Mouse (Mus musculus) embryonic fibroblast, embryonic 13.5 days (primary cell): Measurements from ENCODE around the gene Fam192a. TPM values are rescaled to one million over a fixed set of nuclear protein-coding genes. Genes with fewer than 3 reads are reported as not detected.

Experiments used
- H3K27ac ChIP-seq: 2 replicates; pipeline ENCODE4 v1.5.1; 2012; ENCODE audit warnings: low read length, control low read depth, inconsistent platforms; ENCODE audit not compliant: insufficient read depth
- H3K4me1 ChIP-seq: 2 replicates; pipeline ENCODE4 v1.6.1; 2011; ENCODE audit warnings: low read length; ENCODE audit not compliant: control insufficient read depth, insufficient read depth
- H3K4me3 ChIP-seq: 2 replicates; pipeline ENCODE4 v1.5.1; 2011; ENCODE audit warnings: mild to moderate bottlenecking, control low read depth, low read length; ENCODE audit not compliant: insufficient read depth
- CTCF ChIP-seq: IDR thresholded peaks from 2 replicates; pipeline ENCODE4 v1.5.1; 2011; ENCODE audit warnings: mild to moderate bottlenecking, control low read depth, low read length, moderate library complexity, borderline replicate concordance; ENCODE audit not compliant: insufficient read depth
- POLR2A ChIP-seq: IDR thresholded peaks from 2 replicates; pipeline ENCODE4 v1.6.1; 2011; ENCODE audit warnings: low read depth, mild to moderate bottlenecking, control low read depth, low read length, moderate library complexity
- polyA plus RNA-seq: library from polyadenylated mRNA; stranded (reverse); fragments of >200 nt; gene quantifications from 2 replicates; pipeline ENCODE4 v1.2.4, GENCODE M21; 2011; ENCODE audit warnings: low read depth; ENCODE audit not compliant: missing spikeins, insufficient read length

Gene Fam192a
- polyA plus RNA-seq, 1 experiment = 54.9 TPM

DNA sequence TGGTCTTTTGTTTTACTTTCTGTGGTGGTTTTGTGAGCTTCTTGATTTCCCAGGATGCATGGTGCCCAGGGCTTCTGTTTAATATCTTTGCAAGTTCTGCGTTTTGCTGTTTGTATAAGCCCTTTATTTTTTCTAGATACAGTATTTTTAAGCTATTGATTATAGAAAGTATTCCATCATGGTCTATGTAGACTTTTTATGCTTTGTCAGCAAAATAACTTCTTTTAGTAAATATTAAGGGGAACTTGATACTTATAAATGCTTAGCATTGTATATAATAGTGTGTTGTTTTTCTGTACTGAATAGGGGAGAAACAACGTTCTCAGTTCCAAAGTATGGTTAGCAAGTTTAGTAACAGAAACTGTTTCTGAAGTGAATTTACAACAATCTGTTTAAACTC is 2.2 kb upstream of the Fam192a start:
- TF ChIP-seq CTCF (no peak), POLR2A (no peak)

DNA sequence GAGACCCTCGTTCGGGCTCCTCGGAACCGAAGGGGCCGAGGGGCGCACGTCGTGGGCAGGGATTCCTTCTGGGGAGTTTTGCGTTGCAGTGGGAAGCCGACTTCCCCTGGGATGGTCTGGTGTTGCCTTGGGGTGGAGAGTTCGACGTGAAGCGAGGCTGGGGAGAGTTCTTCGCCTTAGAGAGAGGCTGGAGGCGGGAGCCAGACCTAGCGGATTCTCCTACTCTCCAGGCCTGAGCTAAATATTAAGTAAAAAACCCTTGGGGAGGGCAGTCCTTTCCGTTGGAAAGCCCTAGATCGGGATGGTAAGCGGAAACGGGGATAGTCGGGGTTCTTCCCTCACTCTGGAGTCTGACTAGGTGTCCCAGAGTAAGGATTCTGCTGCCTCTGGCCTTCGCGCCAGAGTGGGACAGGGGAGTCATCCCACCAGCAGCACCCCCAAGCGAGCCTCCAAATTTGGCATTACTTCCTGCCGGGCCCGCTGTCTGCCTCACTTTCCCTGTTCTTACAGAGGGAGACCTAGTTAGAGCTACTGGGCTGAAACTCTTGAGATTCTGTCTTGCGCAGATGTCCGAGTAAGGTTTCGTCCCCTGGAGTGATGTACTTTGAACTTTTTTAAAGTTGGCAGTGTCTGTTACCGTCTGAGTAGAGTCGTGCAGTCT is 804 bp upstream of the Fam192a start:
- Histone ChIP-seq H3K4me3 (peak overlapping the region; percentile 78), H3K4me1 (no peaks in the 10 kb centered on the region), H3K27ac (no peak overlapping the region)
- TF ChIP-seq POLR2A = peak; percentile 60
- TF ChIP-seq CTCF = no peak

More for the DNA sequence above, 2.2 kb upstream of the Fam192a start:
- no peak overlapping the region for H3K27ac ChIP-seq
- no peak overlapping the region for H3K4me3 ChIP-seq
- H3K4me1 ChIP-seq = no peaks in the 10 kb centered on the region

DNA sequence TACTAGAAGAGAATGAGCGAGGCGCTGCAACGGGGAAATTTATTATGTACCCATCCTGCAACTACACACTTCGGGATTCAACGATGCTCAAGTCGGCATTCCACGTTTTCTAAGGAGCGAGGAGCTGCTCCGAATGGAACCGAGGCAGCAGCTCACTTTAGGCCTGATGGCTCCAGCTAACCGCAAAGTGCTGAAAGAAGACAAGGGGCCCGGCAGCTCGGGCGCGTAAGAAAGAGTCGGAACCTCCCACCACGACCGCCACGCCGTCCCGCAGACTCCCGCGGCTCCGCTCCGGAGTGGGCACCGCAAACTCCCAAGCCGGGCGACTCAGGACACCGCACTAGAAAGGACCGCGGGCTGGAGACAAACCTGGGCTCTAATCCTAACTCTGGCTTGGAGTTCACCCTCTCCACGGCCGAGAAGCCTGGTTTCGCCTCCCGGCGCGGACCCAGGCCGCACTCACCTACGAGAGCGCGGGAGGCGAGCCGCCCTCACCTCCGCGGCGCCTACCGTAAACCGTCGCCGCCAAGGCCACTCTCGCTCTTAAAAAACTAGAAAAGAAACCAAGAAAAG is 677 bp downstream of the Fam192a start:
- H3K27ac ChIP-seq = no peak overlapping the region; the same call in 1 of the 2 replicates
- peak overlapping the region; percentile 90 for H3K4me3 ChIP-seq
- TF ChIP-seq POLR2A (peak; percentile 41; the same call in 1 of the 2 replicates), CTCF (no peak)
- no peaks in the 10 kb centered on the region for H3K4me1 ChIP-seq

DNA sequence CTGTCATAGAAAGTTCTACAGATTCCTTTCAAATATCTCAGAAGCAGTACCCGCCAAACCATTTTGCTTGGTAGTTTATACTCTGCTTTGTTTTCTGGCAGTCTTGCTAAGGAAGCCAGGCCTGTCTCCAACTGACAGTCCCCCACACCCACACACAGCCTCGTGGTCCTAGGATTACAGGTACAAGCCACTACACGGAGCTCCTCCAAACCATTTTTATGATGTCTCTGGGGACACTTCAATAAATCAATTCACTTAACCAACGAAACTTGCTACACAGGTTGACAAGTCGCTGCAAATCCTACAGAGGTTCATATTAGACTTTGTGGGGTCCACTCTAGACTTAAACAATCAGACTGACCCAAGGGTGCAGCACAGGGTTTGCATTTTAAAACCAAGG is 1.3 kb downstream of the Fam192a start:
- Histone ChIP-seq H3K27ac (no peak overlapping the region), H3K4me1 (no peaks in the 10 kb centered on the region), H3K4me3 (peak overlapping the region; percentile 90)
- TF ChIP-seq POLR2A = no peak
- TF ChIP-seq CTCF = no peak

DNA sequence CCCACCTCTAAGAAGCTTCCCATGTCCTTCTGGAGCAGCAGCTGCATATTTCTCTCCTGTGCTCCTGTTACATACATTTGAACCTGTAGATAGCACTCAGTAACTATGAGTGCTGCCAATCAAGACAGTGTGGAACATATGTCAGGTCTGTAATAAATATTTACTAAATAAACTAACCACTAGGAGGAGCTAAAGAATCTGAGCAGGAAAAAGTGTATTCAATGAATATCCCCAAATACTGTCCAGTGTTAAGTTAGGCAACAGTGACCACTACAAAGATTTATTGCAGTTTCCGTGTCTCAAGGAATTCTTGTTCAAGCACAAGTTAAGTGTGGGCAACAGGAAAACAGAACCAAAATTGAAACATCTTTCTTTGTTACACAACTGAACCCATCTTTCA is 7.6 kb downstream of the Fam192a start:
- Histone ChIP-seq H3K4me1 (no peaks in the 10 kb centered on the region), H3K27ac (no peak overlapping the region), H3K4me3 (no peak overlapping the region)
- no peak for TF ChIP-seq CTCF

DNA sequence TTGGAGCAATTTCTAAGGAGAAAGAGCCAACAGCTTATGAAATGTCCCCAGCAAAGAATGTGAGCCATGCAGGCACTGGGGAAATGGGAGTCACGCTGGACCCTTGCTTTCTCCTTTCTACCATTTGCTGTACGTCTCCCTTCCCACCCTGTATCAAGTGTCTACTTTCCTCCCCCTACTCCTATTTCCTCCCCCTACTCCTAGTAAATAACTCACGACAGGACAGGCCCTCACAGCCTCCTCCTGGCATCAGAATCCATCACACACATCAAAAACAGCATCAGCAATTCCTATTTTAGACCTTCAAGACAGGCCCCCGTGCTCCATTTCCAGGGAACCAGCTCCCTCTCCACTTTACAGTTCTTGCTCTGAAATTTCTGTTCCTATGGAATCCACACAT is 10.1 kb downstream of the Fam192a start:
- H3K4me3 ChIP-seq = no peak overlapping the region
- no peak overlapping the region for H3K27ac ChIP-seq
- TF ChIP-seq CTCF (no peak), POLR2A (no peak)
- no peaks in the 10 kb centered on the region for H3K4me1 ChIP-seq

DNA sequence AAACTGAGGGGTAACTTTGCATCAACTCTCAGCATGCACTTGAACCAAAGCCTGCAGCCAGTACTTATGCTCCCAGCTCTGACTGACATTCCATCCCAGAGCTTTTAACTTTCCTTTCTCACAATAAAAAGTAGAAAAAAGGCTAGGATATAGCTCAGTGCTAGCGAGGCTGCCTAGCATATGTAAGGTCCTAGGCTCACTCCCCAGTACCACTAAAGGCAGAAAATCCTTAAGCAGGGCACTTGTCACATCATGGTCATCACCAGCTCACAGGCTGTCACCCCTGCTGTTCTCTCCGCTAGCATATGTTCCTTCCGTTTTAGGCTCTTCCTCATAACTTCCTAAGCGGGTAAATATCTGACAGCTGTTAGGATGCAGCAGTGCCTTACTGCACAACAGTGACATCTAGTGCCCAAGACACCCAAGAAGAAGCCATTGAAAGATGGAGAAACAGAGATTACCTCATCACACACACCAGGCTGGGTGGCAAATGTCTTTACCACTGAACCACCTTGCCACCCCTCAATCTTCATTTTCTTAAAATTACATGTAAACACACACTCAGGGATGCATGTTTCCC is 17.5 kb downstream of the Fam192a start:
- TF ChIP-seq POLR2A (no peak), CTCF (no peak)
- Histone ChIP-seq H3K27ac (no peak overlapping the region), H3K4me3 (no peak overlapping the region), H3K4me1 (no peaks in the 10 kb centered on the region)

DNA sequence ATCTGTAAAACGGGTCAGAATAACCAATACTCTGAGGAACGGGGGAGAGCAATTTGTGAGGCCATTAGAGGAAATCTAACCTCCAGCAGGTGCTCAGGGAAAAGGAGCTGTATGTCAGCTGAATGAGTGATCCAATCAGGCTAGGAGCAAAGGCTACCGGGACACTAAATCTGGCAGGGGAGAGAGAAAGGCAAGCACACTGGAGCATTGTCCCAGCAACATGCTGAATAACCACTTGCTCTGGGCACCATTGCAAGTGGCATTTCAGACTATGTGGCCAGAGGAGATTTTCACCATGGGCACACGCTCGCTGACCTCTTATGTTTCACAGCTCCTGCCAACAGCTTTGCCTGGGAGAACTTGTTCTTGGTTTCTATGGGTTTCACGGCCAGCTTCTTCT is 19.2 kb downstream of the Fam192a start:
- Histone ChIP-seq H3K4me1 (no peaks in the 10 kb centered on the region), H3K27ac (no peak overlapping the region), H3K4me3 (no peak overlapping the region)
- TF ChIP-seq CTCF (no peak), POLR2A (no peak)

DNA sequence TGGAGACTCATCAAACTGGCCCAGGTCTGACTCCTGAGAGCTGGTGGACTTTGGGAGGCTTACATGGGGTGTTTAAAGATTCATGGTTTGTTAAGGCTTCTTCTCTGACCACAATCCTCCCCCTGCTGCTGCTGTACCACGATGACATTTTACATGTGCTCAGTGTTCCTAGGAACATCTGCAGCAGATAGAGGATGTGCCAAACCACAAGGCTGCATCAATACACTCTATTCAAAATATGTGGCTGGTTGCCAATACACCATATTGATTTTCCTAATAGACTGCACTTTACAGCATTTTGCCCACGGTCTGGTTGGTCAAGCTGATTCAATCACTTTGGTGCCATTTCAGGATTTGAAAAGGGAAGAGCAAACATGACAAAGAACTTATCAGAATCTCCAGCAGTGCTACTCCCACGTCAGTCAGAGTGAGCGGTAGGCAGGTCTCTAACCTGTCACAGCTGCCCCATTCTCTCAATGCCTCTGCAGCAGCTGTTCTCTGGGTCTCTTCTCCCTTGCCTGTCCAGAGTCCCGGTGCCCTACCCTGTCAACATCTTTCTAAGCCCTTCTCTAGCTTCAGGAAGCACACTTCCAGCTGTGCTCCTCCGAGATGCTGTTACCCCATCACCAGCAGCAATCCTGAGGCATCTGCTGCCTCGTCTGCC is 19.8 kb downstream of the Fam192a start:
- Histone ChIP-seq H3K4me1 (no peaks in the 10 kb centered on the region), H3K27ac (no peak overlapping the region), H3K4me3 (no peak overlapping the region)
- no peak for TF ChIP-seq POLR2A
- TF ChIP-seq CTCF = no peak

DNA sequence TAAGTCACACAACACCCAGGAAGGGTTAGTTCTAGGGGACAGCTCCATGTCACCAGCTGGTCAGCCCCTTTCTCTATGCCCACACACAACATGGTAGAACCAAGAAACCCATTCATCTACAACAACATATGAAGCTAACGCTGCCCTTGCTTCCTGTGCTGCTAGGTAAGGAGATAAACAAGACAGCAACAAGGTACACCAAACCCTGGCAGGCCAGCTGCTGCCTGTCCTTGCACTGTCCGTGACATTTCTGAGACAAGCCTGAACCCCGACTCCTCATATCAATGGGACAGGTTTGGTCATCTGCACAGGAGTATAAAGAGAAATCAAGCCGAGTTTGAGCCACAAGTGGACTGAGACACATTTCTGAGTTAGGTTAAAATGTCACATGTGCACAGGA is 26.6 kb downstream of the Fam192a start:
- Histone ChIP-seq H3K27ac (peak overlapping the region; percentile 39; the same call in 1 of the 2 replicates), H3K4me1 (peaks cover 5% of the 10 kb centered on the region; the same call in 1 of the 2 replicates)
- no peak for TF ChIP-seq CTCF
- no peak for TF ChIP-seq POLR2A

More for the DNA sequence above, 26.6 kb downstream of the Fam192a start:
- H3K4me3 ChIP-seq = no peak overlapping the region
